In genomic region chr9:27842806-27843205, GRCm38 (mm10) we compare ENCODE assay signal across 16 mouse cellular contexts. TPM values are rescaled to one million over a fixed set of nuclear protein-coding genes. Genes with fewer than 3 reads are reported as not detected.
"Had no signal": no experiment of that assay in that cellular context is flagged by ENCODE, and none has a peak within 500 bp of the region (broad histone marks: within the 10 kb centered on the region; RNA-seq: fewer than 3 reads in every experiment).

No protein-coding gene starts in this region.

- H3K27ac ChIP-seq: limb, embryonic 13.5 days; liver, embryonic 14.5 days; midbrain, embryonic 10.5 days; midbrain, embryonic 15.5 days; neural tube, embryonic 13.5 days; stomach, postnatal 0 days had no signal

- DNase-seq: kidney, postnatal 10 days; left cerebral cortex, postnatal 4 days; lung, adult 18-20 months; lung, postnatal 4 days; right cerebral cortex, adult 18-20 months; right cerebral cortex, postnatal 25 days; thymus, postnatal 4 days had no signal

- H3K36me3 ChIP-seq: limb, embryonic 13.5 days; midbrain, embryonic 10.5 days; midbrain, embryonic 15.5 days; neural tube, embryonic 13.5 days had no signal

- H3K27me3 ChIP-seq: midbrain, embryonic 15.5 days; neural tube, embryonic 13.5 days had no signal

- H3K4me3 ChIP-seq: limb, embryonic 13.5 days; midbrain, embryonic 10.5 days; midbrain, embryonic 15.5 days; neural tube, embryonic 13.5 days had no signal

- H3K4me1 ChIP-seq: midbrain, embryonic 15.5 days; neural tube, embryonic 13.5 days had no signal

- ATAC-seq: lung, postnatal 0 days; midbrain, embryonic 15.5 days had no signal

- H3K9me3 ChIP-seq: limb, embryonic 13.5 days; midbrain, embryonic 10.5 days; midbrain, embryonic 15.5 days; neural tube, embryonic 13.5 days had no signal

RNA-seq across cellular contexts. Expression of gene Opcml, which starts 52.2 kb away (rescaled TPM):
- total RNA-seq: megakaryocyte, adult 5-6 weeks had no signal
- polyA plus RNA-seq: liver, adult 2 months had no signal
